Mouse (Mus musculus) thymus, adult 2 months (tissue): Measurements from ENCODE around the gene Slc12a3. TPM values are rescaled to one million over a fixed set of nuclear protein-coding genes. Genes with fewer than 3 reads are reported as not detected.

ENCODE experiments used
- DNase-seq: peaks from one replicate; pipeline ENCODE4 v3.0.0; 2021
- H3K27ac ChIP-seq: fragments of 200-500 bp; 2 replicates; pipeline ENCODE4 v1.5.1; 2012; ENCODE audit warnings: low read length, control low read depth; ENCODE audit not compliant: control insufficient read depth, insufficient read depth
- H3K27me3 ChIP-seq: fragments of 200-500 bp; 2 replicates; pipeline ENCODE4 v1.6.1; 2012; ENCODE audit warnings: mild to moderate bottlenecking, low read length, moderate library complexity, mixed read lengths; ENCODE audit not compliant: control insufficient read depth, insufficient read depth
- H3K36me3 ChIP-seq: fragments of 200-500 bp; 2 replicates; pipeline ENCODE4 v1.6.1; 2012; ENCODE audit warnings: mild to moderate bottlenecking, low read length, moderate library complexity; ENCODE audit not compliant: control insufficient read depth, insufficient read depth
- H3K4me1 ChIP-seq: fragments of 200-500 bp; replicated peaks from 2 replicates; pipeline ENCODE4 v1.6.1; 2012; ENCODE audit warnings: low read length; ENCODE audit not compliant: control insufficient read depth, insufficient read depth
- H3K4me3 ChIP-seq: fragments of 200-500 bp; 2 replicates; pipeline ENCODE4 v1.5.1; 2012; ENCODE audit warnings: mild to moderate bottlenecking, low read length, control low read depth, moderate library complexity; ENCODE audit not compliant: control insufficient read depth, insufficient read depth
- CTCF ChIP-seq: fragments of 200-500 bp; IDR thresholded peaks from 2 replicates; pipeline ENCODE4 v1.5.1; 2012; ENCODE audit warnings: mild to moderate bottlenecking, control low read depth, low read length, moderate library complexity, borderline replicate concordance; ENCODE audit not compliant: control insufficient read depth, poor library complexity, insufficient read depth; ENCODE audit errors: extremely low read depth
- POLR2A ChIP-seq: fragments of 200-500 bp; IDR thresholded peaks from 2 replicates; pipeline ENCODE4 v1.6.1; 2012; ENCODE audit warnings: mild to moderate bottlenecking, low read length, control low read depth, moderate library complexity; ENCODE audit not compliant: control insufficient read depth, poor library complexity, insufficient read depth; ENCODE audit errors: extremely low read depth
- whole genome bisulfite sequencing: fragments of 180-500 bp; shearing (Covaris S2); methylation state at CpG from one replicate; pipeline ENCODE4 v1.1.7; 2018; 5-methylcytosine and 5-hydroxymethylcytosine counted together
- polyA plus RNA-seq: library from polyadenylated mRNA; depleted of rRNA; stranded (reverse); fragments of >200 nt; gene quantifications from 2 replicates; pipeline ENCODE4 v1.2.3, GENCODE M21; 2012

Slc12a3 gene
- polyA plus RNA-seq, 1 experiment = 1.3 TPM

DNA sequence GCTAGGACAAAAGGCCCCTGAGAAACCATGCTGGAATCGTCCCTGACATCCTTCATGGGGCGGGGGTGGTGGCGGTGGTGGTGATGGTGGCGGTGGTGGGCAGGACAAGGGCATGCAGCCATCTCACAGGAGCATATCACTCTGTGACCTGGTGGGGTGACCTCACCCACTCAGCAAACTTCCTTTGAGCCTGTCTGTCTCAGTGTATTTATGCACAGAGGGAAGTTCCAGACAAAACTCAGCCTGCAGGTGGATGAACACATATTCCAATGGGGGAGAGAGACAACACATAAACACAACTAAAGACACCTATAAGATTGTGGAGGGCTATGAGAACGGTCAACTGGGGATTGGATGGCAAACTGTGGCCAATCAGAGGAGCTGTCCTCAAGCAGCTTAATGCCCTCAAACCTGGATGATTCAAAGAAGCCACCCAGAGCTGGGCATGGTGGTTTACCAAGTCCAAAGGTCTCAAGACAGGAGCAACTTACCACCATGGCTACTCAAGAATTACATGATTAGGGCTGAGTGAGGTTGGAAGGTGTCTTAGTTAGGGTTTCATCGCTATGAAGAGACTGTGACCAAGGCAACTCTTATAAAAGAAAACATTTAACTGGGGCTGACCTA lies 35.8 kb downstream of the Slc12a3 start:
- Histone ChIP-seq H3K27me3 (no peaks in the 10 kb centered on the region), H3K27ac (peak overlapping the region; percentile 84), H3K4me1 (peaks cover 42% of the 10 kb centered on the region), H3K4me3 (no peak overlapping the region), H3K36me3 (no peaks in the 10 kb centered on the region)
- DNase-seq = no peak
- TF ChIP-seq CTCF = no peak
- TF ChIP-seq POLR2A = no peak
- WGBS = 79% methylated on average over 6 of the region's 6 CpGs

GRCm38 (mm10) chr8:94365410-94365981 lies 36.5 kb downstream of the Slc12a3 start:
- peak; percentile 80 for DNase-seq
- H3K27me3 ChIP-seq = no peaks in the 10 kb centered on the region
- H3K4me3 ChIP-seq = no peak overlapping the region
- WGBS = 36% methylated on average over 9 of the region's 9 CpGs
- peak overlapping the region; percentile 84 for H3K27ac ChIP-seq
- peaks cover 42% of the 10 kb centered on the region for H3K4me1 ChIP-seq
- TF ChIP-seq CTCF (no peak), POLR2A (no peak)
- H3K36me3 ChIP-seq = no peaks in the 10 kb centered on the region

GRCm38 (mm10) chr8:94370839-94371238 lies 41.8 kb downstream of the Slc12a3 start:
- Histone ChIP-seq H3K27ac (peak overlapping the region; percentile 33; the same call in 1 of the 2 replicates), H3K4me3 (no peak overlapping the region), H3K27me3 (no peaks in the 10 kb centered on the region), H3K4me1 (peaks cover 17% of the 10 kb centered on the region), H3K36me3 (no peaks in the 10 kb centered on the region)
- TF ChIP-seq POLR2A = no peak
- TF ChIP-seq CTCF = no peak
- WGBS = 62% methylated on average over 5 of the region's 5 CpGs
- DNase-seq = no peak

- no peak for DNase-seq
- H3K36me3 ChIP-seq = no peaks in the 10 kb centered on the region
- 0 out of 2 replicates have a peak overlapping the region, but pooled peaks have one; percentile 22 for H3K27ac ChIP-seq
- no peaks in the 10 kb centered on the region for H3K27me3 ChIP-seq
- WGBS = 63% methylated on average over 6 of the region's 6 CpGs
- H3K4me3 ChIP-seq = no peak overlapping the region
- H3K4me1 ChIP-seq = peaks cover 21% of the 10 kb centered on the region
- TF ChIP-seq POLR2A (no peak), CTCF (no peak)
These were observed 44.1 kb downstream of the Slc12a3 start for GRCm38 (mm10) chr8:94372955-94373599.

- WGBS = 16% methylated on average over 3 of the region's 3 CpGs
- H3K4me3 ChIP-seq = no peak overlapping the region
- DNase-seq = peak; percentile 20
- TF ChIP-seq CTCF (no peak), POLR2A (no peak)
- no peak overlapping the region; the same call in 1 of the 2 replicates for H3K27ac ChIP-seq
- no peaks in the 10 kb centered on the region for H3K36me3 ChIP-seq
- no peaks in the 10 kb centered on the region for H3K27me3 ChIP-seq
- H3K4me1 ChIP-seq = peaks cover 21% of the 10 kb centered on the region
These were observed 46.6 kb downstream of the Slc12a3 start for GRCm38 (mm10) chr8:94375551-94375991.

DNA sequence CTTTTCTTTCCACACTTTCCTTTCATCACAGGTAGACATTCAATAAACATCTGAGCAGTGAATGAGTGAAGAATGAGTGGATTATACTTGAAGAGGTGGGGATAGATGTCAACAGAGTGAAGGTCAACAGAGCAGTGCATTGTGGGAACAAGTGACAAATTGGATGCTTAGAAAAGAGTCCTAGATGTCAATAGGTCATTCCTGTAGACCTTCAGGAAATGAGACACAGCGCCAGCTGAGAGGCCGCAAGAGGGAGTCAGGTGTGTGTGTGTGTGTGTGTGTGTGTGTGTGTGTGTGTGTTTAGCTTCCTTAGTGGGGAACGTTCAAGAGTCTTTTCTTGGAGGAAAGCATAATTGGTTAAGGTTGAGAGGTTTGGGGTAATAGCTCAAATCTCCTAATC lies 47.2 kb downstream of the Slc12a3 start:
- H3K4me1 ChIP-seq = peaks cover 16% of the 10 kb centered on the region
- no peak for DNase-seq
- H3K27ac ChIP-seq = no peak overlapping the region
- 53% methylated on average over 3 of the region's 3 CpGs for WGBS
- H3K27me3 ChIP-seq = no peaks in the 10 kb centered on the region
- no peaks in the 10 kb centered on the region for H3K36me3 ChIP-seq
- TF ChIP-seq POLR2A = no peak
- no peak for TF ChIP-seq CTCF
- no peak overlapping the region for H3K4me3 ChIP-seq

DNA sequence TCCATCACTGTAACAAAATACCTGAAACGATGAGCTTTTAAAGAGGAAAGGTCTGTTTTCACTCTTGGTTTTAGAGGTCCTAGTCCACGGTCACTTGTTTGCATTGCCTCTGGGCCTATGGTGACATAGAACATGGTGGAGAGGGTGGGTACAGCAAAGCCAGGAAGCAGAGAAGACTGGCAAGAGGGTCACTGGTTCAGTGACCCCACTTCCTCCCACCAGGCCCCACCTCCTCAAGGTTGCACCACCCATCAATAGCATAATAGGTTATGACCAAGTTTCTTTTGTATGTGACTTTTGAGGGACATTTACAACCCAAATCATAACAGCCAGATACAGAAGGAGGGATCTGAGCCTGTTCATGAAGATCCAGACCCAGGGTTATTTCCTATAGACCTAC lies 47.6 kb downstream of the Slc12a3 start:
- Histone ChIP-seq H3K27ac (no peak overlapping the region), H3K27me3 (no peaks in the 10 kb centered on the region), H3K36me3 (no peaks in the 10 kb centered on the region), H3K4me3 (no peak overlapping the region), H3K4me1 (peaks cover 16% of the 10 kb centered on the region)
- WGBS = 99% methylated on average over 2 of the region's 2 CpGs
- no peak for TF ChIP-seq POLR2A
- TF ChIP-seq CTCF = no peak
- no peak for DNase-seq
